Mouse (Mus musculus) heart, adult 18-20 months (tissue): ENCODE measurements around the gene Mvb12b. TPM values are rescaled to one million over a fixed set of nuclear protein-coding genes. Genes with fewer than 3 reads are reported as not detected.
A peak's percentile ranks its signal among the peaks of the same experiment; 100 is the strongest.

ENCODE experiments used
- DNase-seq, 2 experiments: peaks; one replicate each; pipeline ENCODE4 v3.0.0; 2021 to 2022; ENCODE audit warnings: mixed read lengths in 1 of 2
- total RNA-seq, 2 experiments: library from RNA; stranded (reverse); gene quantifications; 2 replicates each; pipeline ENCODE4 v1.2.3; 2021

Gene Mvb12b
- total RNA-seq, 2 experiments from 2014 or later = 18.7 to 22.5 TPM

DNA sequence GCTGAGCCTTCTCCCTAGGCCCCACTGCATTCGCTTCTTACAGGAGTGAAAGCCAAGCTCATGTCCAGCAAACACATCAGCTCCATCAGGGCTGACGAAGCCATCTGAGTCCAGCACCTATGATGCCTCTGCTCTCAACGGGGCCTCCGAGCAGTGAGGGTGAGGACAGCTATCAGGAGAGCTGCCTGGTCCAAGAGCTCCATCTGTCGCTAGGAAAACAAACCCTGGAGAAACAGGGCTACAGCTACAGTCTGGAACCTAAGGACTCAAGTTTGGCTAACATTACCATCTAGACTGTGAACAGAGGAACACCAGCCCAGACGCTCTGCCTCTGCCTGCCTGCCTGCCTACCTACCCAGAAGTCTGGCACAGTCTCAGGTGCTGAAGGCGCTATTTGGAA lies 104.3 kb downstream of the Mvb12b start:
- peak; percentile 31 to 54 for DNase-seq

GRCm38 (mm10) chr2:33781655-33782400 lies 105.9 kb downstream of the Mvb12b start:
- no peak for DNase-seq

GRCm38 (mm10) chr2:33778466-33778865 lies 109.3 kb downstream of the Mvb12b start:
- DNase-seq = no peak

- DNase-seq = no peak
Measured at GRCm38 (mm10) chr2:33777051-33777450, 110.7 kb downstream of the Mvb12b start.

- no peak for DNase-seq
Measured at GRCm38 (mm10) chr2:33774884-33775283, 112.9 kb downstream of the Mvb12b start.

- no peak for DNase-seq
Measured at GRCm38 (mm10) chr2:33774106-33774505, 113.6 kb downstream of the Mvb12b start.

DNA sequence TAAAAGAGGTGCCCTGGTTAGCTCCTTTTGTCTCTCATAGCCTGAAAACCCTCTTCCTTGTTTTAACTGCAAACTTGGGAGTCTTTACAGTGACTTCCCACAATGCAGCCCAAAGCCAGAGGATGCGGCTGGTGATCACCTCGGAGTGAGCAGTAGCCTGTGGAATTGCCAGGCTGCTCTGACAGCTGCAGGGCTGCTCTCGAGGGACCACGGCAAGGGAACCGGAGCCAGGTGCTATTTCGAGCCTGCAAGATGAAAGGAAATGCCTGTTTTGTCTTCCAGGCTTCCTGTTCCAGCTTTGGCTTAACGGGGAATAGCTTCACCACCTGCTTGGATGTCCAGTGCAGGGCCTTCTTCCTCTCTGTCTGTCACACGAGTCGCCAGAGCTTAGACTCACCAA lies 115.3 kb downstream of the Mvb12b start:
- DNase-seq = peak in 1 of 2 experiments; percentile 24

GRCm38 (mm10) chr2:33771388-33771787 lies 116.4 kb downstream of the Mvb12b start:
- no peak for DNase-seq

- DNase-seq = no peak
Measured at GRCm38 (mm10) chr2:33770526-33771130, 117.1 kb downstream of the Mvb12b start.

- no peak for DNase-seq
Measured at GRCm38 (mm10) chr2:33764476-33764875, 123.3 kb downstream of the Mvb12b start.

DNA sequence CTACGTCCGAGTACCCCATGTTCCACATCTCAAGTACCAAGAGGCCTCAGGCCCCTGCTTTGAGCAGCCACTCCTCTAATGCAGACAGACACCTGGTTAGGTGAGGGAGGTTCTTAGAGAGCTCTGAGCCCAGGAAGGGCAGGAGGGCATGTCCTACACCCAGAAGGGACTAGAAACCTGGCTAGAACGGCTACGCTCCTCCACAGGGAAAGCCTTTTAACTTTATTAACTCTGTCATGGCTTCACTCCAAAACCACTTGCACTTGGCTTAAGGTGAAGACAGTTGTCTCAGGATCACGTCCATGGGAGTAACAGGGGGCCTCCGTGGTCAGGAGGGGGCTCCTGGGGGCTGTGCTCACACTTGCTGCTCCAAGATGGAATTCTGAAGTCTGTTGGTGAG lies 125.5 kb downstream of the Mvb12b start:
- DNase-seq = no peak

GRCm38 (mm10) chr2:33760571-33760991 lies 127.2 kb downstream of the Mvb12b start:
- no peak for DNase-seq

DNA sequence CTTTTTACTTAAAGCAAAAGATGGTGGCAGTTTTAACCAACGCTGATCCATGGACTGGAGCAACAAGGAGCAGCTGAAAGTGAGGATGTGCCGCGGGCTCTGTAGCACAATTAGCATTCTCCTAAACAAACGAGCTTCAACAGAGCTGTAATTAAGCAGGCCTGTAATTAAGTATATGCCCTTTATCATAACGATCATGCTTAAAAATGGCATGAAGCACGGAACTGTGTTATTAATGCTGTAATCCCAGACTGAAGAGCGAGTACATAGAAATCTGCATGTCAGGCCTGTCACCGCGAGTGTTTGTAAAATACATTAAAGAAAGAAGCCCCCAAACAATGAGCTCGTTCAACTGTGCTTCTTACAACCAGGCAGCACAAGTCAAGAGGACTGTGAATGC lies 128.3 kb downstream of the Mvb12b start:
- DNase-seq = no peak

- peak; percentile 22 to 49 for DNase-seq
Measured at GRCm38 (mm10) chr2:33755633-33756020, 132.1 kb downstream of the Mvb12b start.

GRCm38 (mm10) chr2:33754980-33755632 lies 132.6 kb downstream of the Mvb12b start:
- peak; percentile 33 to 38 for DNase-seq

GRCm38 (mm10) chr2:33754317-33754633 lies 133.5 kb downstream of the Mvb12b start:
- no peak for DNase-seq

GRCm38 (mm10) chr2:33753630-33754316 lies 134.0 kb downstream of the Mvb12b start:
- DNase-seq = peak; percentile 87 to 92

- DNase-seq = no peak
Measured at GRCm38 (mm10) chr2:33750611-33751010, 137.1 kb downstream of the Mvb12b start.

DNA sequence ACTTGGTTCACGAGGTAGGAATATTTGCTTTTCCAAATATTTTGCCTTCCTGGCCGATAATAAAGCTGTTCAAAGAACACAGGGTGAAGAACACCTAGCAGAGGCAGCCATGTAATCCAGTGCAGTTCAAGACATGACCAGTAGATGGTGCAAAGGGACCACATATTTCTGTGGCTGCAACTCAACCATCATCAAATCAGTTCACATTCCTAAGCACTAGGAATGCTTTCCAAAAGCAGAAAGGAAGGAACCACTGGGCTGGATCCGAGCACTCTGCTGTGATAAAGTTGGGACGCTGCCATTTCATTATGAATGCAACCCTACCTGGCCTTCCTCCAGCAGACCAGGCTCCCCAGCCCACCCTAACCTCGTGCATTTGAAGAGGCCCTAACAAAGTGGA lies 141.3 kb downstream of the Mvb12b start:
- DNase-seq = peak; percentile 70 to 90

GRCm38 (mm10) chr2:33745724-33746123 lies 142.0 kb downstream of the Mvb12b start:
- no peak for DNase-seq

- DNase-seq = no peak
Measured at GRCm38 (mm10) chr2:33737128-33737527, 150.6 kb downstream of the Mvb12b start.

GRCm38 (mm10) chr2:33736722-33737121 lies 151.0 kb downstream of the Mvb12b start:
- peak; percentile 59 to 79 for DNase-seq
